Comparison of ENCODE assay signal across 9 mouse cellular contexts in genomic region chr16:77536746-77537145, GRCm38 (mm10).
DNase-seq lines count a peak whose midpoint lies in the region; ATAC-seq lines count a peak whose summit lies in the region.
"Had no signal": no experiment of that assay in that cellular context is flagged by ENCODE, and none has a peak within 500 bp of the region (broad histone marks: within the 10 kb centered on the region; RNA-seq: fewer than 3 reads in every experiment).

No protein-coding gene starts in this region.

- H3K4me2 ChIP-seq in kidney, embryonic 14.5 days (replicated peaks; ENCODE audit: low read depth, low read length) = no peak overlapping the region; the same call in 1 of the 2 replicates
- H3K4me2 ChIP-seq in forebrain, embryonic 14.5 days (ENCODE audit: low read length) = peak overlapping the region; percentile 40
- H3K4me2 ChIP-seq: limb, embryonic 15.5 days had no signal

- peak; percentile 52; the same call in 1 of the 2 replicates for ATAC-seq in kidney, embryonic 14.5 days (ENCODE audit: low FRiP score, low TSS enrichment)
- ATAC-seq in forebrain, embryonic 14.5 days = peak; percentile 90

- 54% methylated on average over 10 of the region's 10 CpGs for WGBS in kidney, embryonic 14.5 days
- 22% methylated on average over 10 of the region's 10 CpGs for WGBS in forebrain, embryonic 14.5 days
- 80% methylated on average over 10 of the region's 10 CpGs for WGBS in heart, embryonic 10.5 days

- no peak for DNase-seq in kidney, adult 11 months
- peak; percentile 89 for DNase-seq in forebrain, embryonic 14.5 days (ENCODE audit: low spot score)
- peak; percentile 15 to 41 for DNase-seq in left cerebral cortex, adult 18-20 months (ENCODE audit: low spot score in 2 of 2)
- DNase-seq in retina, postnatal 1 day = peak; percentile 9
- no peak for DNase-seq in thymus, postnatal 0 days (ENCODE audit: low spot score)
- DNase-seq in gastrocnemius, postnatal 36 days = no peak
- DNase-seq in heart, embryonic 10.5 days (ENCODE audit: low spot score) = no peak

- H3K4me3 ChIP-seq in kidney, embryonic 14.5 days (ENCODE audit: low read length) = 0 out of 2 replicates have a peak overlapping the region, but pooled peaks have one; percentile 1
- peak overlapping the region; percentile 13 for H3K4me3 ChIP-seq in forebrain, embryonic 14.5 days (ENCODE audit: low read depth, low read length)
- H3K4me3 ChIP-seq in heart, embryonic 10.5 days = no peak overlapping the region
- H3K4me3 ChIP-seq: limb, embryonic 15.5 days had no signal

- intact Hi-C loops in gastrocnemius, postnatal 36 days (cut with DNase I) = no loop called here

- no peak overlapping the region for H3K9ac ChIP-seq in kidney, embryonic 14.5 days (ENCODE audit: low read depth, low read length)
- peak overlapping the region; percentile 45 for H3K9ac ChIP-seq in forebrain, embryonic 14.5 days (ENCODE audit: low read length)
- H3K9ac ChIP-seq: limb, embryonic 15.5 days had no signal

- H3K27ac ChIP-seq in kidney, embryonic 14.5 days (ENCODE audit: low read depth, low read length) = no peak overlapping the region
- peak overlapping the region; percentile 91 for H3K27ac ChIP-seq in forebrain, embryonic 14.5 days (ENCODE audit: low read depth, low read length)
- H3K27ac ChIP-seq in heart, embryonic 10.5 days = no peak overlapping the region
- H3K27ac ChIP-seq: limb, embryonic 15.5 days had no signal

- H3K27me3 ChIP-seq in kidney, embryonic 14.5 days (ENCODE audit: control insufficient read depth, insufficient read depth, low read length) = no peaks in the 10 kb centered on the region
- H3K27me3 ChIP-seq in forebrain, embryonic 14.5 days (replicated peaks; ENCODE audit: control insufficient read depth, insufficient read depth, low read length) = no peaks in the 10 kb centered on the region
- no peaks in the 10 kb centered on the region for H3K27me3 ChIP-seq in heart, embryonic 10.5 days (ENCODE audit: insufficient read depth, poor library complexity, severe bottlenecking)
- H3K27me3 ChIP-seq: limb, embryonic 15.5 days had no signal

- no peaks in the 10 kb centered on the region for H3K36me3 ChIP-seq in kidney, embryonic 14.5 days (ENCODE audit: control insufficient read depth, insufficient read depth, low read length)
- H3K36me3 ChIP-seq in forebrain, embryonic 14.5 days (ENCODE audit: control insufficient read depth, insufficient read depth, low read length) = no peaks in the 10 kb centered on the region
- H3K36me3 ChIP-seq in heart, embryonic 10.5 days = no peaks in the 10 kb centered on the region
- H3K36me3 ChIP-seq: limb, embryonic 15.5 days had no signal

- H3K9me3 ChIP-seq in kidney, embryonic 14.5 days (ENCODE audit: control insufficient read depth, low read length) = no peaks in the 10 kb centered on the region
- no peaks in the 10 kb centered on the region for H3K9me3 ChIP-seq in forebrain, embryonic 14.5 days (replicated peaks; ENCODE audit: control insufficient read depth, low read length)
- no peaks in the 10 kb centered on the region for H3K9me3 ChIP-seq in heart, embryonic 10.5 days
- H3K9me3 ChIP-seq: limb, embryonic 15.5 days had no signal

- no peaks in the 10 kb centered on the region for H3K4me1 ChIP-seq in kidney, embryonic 14.5 days (ENCODE audit: control insufficient read depth, insufficient read depth, low read length)
- peaks cover 16% of the 10 kb centered on the region; the same call in 1 of the 2 replicates for H3K4me1 ChIP-seq in forebrain, embryonic 14.5 days (ENCODE audit: control insufficient read depth, insufficient read depth, low read length)
- no peaks in the 10 kb centered on the region for H3K4me1 ChIP-seq in heart, embryonic 10.5 days
- H3K4me1 ChIP-seq: limb, embryonic 15.5 days had no signal

Comparison
In these comparisons a context has a peak if more than half of its experiments do, and no peak if none do; other contexts are left out.
1. DNase-seq: peak in forebrain, embryonic 14.5 days (single experiment), left cerebral cortex, adult 18-20 months (2 of 2) and retina, postnatal 1 day (single experiment); none in kidney, adult 11 months (single experiment), thymus, postnatal 0 days (single experiment), gastrocnemius, postnatal 36 days (0 of 2) and heart, embryonic 10.5 days (single experiment).